Comparison of ENCODE assay signal across 16 mouse cellular contexts in genomic region chr5:124169224-124169621, GRCm38 (mm10).
"Had no signal": no experiment of that assay in that cellular context is flagged by ENCODE, and none has a peak within 500 bp of the region (broad histone marks: within the 10 kb centered on the region; RNA-seq: fewer than 3 reads in every experiment).

No protein-coding gene starts in this region.

- H3K9ac ChIP-seq: limb, embryonic 12.5 days; liver, embryonic 13.5 days; liver, postnatal 0 days; lung, embryonic 15.5 days; midbrain, embryonic 15.5 days; neural tube, embryonic 12.5 days; stomach, embryonic 15.5 days had no signal

- ATAC-seq: liver, postnatal 0 days; midbrain, embryonic 15.5 days had no signal

- H3K9me3 ChIP-seq: limb, embryonic 12.5 days; liver, embryonic 13.5 days; lung, embryonic 15.5 days; megakaryocyte, embryonic 14.5 days; midbrain, embryonic 15.5 days; neural tube, embryonic 12.5 days; stomach, embryonic 15.5 days had no signal

- H3K36me3 ChIP-seq: limb, embryonic 12.5 days; liver, embryonic 13.5 days; lung, embryonic 15.5 days; midbrain, embryonic 15.5 days; neural tube, embryonic 12.5 days; stomach, embryonic 15.5 days had no signal

- H3K4me3 ChIP-seq: limb, embryonic 12.5 days; liver, embryonic 13.5 days; lung, embryonic 15.5 days; megakaryocyte, embryonic 14.5 days; midbrain, embryonic 15.5 days; neural tube, embryonic 12.5 days; stomach, embryonic 15.5 days had no signal

- H3K27me3 ChIP-seq: limb, embryonic 12.5 days; liver, embryonic 13.5 days; lung, embryonic 15.5 days; megakaryocyte, embryonic 14.5 days; midbrain, embryonic 15.5 days; stomach, embryonic 15.5 days had no signal

- DNase-seq: kidney, postnatal 25 days; liver; liver, embryonic 13.5 days; liver, postnatal 0 days; lung, postnatal 14 days; retina, postnatal 1 day; thymus, adult 2 months; thymus, postnatal 25 days had no signal

- H3K4me2 ChIP-seq: limb, embryonic 12.5 days; liver, embryonic 13.5 days; lung, embryonic 15.5 days; midbrain, embryonic 11.5 days; midbrain, embryonic 15.5 days; neural tube, embryonic 12.5 days; stomach, embryonic 15.5 days had no signal

- H3K27ac ChIP-seq: limb, embryonic 12.5 days; liver, embryonic 13.5 days; lung, embryonic 15.5 days; macrophage; midbrain, embryonic 15.5 days; neural tube, embryonic 12.5 days; stomach, embryonic 15.5 days had no signal
